ENCODE assay signal across 9 mouse cellular contexts in genomic region chr17:68840572-68840939, GRCm38 (mm10). TPM values are rescaled to one million over a fixed set of nuclear protein-coding genes. Genes with fewer than 3 reads are reported as not detected.
A peak's percentile ranks its signal among the peaks of the same experiment; 100 is the strongest.
DNase-seq lines count a peak whose midpoint lies in the region; ATAC-seq and TF ChIP-seq lines count a peak whose summit lies in the region.
"Had no signal": no experiment of that assay in that cellular context is flagged by ENCODE, and none has a peak within 500 bp of the region (broad histone marks: within the 10 kb centered on the region; RNA-seq: fewer than 3 reads in every experiment).

No protein-coding gene starts in this region.

- H3K9ac ChIP-seq in liver, embryonic 11.5 days (ENCODE audit: low read depth, low read length): no peak overlapping the region
- no peak overlapping the region for H3K9ac ChIP-seq in liver, postnatal 0 days (replicated peaks)
- no peak overlapping the region for H3K9ac ChIP-seq in hindbrain, embryonic 16.5 days (ENCODE audit: low read depth, low read length)
- peak overlapping the region; percentile 72 for H3K9ac ChIP-seq in neural tube, embryonic 14.5 days (replicated peaks; ENCODE audit: low read depth, low read length)

- no peaks in the 10 kb centered on the region for H3K36me3 ChIP-seq in liver, embryonic 11.5 days (ENCODE audit: control insufficient read depth, insufficient read depth, low read length)
- no peaks in the 10 kb centered on the region for H3K36me3 ChIP-seq in liver, postnatal 0 days (replicated peaks; ENCODE audit: insufficient read depth, low read length)
- H3K36me3 ChIP-seq in hindbrain, embryonic 16.5 days (ENCODE audit: control insufficient read depth, insufficient read depth, low read length): no peaks in the 10 kb centered on the region
- no peaks in the 10 kb centered on the region for H3K36me3 ChIP-seq in neural tube, embryonic 14.5 days (ENCODE audit: control insufficient read depth, insufficient read depth, low read length)

- H3K9me3 ChIP-seq in liver, embryonic 11.5 days (ENCODE audit: control insufficient read depth, low read length): no peaks in the 10 kb centered on the region
- H3K9me3 ChIP-seq in liver, postnatal 0 days (ENCODE audit: low read length): no peaks in the 10 kb centered on the region
- H3K9me3 ChIP-seq in hindbrain, embryonic 16.5 days (ENCODE audit: control insufficient read depth, low read length): no peaks in the 10 kb centered on the region
- H3K9me3 ChIP-seq in neural tube, embryonic 14.5 days (ENCODE audit: control insufficient read depth, low read length): no peaks in the 10 kb centered on the region

- peak overlapping the region; percentile 76 for H3K4me2 ChIP-seq in liver, embryonic 11.5 days
- no peak overlapping the region for H3K4me2 ChIP-seq in liver, postnatal 0 days (ENCODE audit: low read depth, low read length)
- peak overlapping the region; percentile 85 for H3K4me2 ChIP-seq in hindbrain, embryonic 16.5 days (ENCODE audit: low read length)
- peak overlapping the region; percentile 99 for H3K4me2 ChIP-seq in neural tube, embryonic 14.5 days (ENCODE audit: low read depth, low read length)

- H3K27me3 ChIP-seq in liver, embryonic 11.5 days (replicated peaks; ENCODE audit: control insufficient read depth, insufficient read depth, low read length): peaks cover 64% of the 10 kb centered on the region
- peaks cover 67% of the 10 kb centered on the region for H3K27me3 ChIP-seq in liver, postnatal 0 days (ENCODE audit: insufficient read depth, low read length)
- H3K27me3 ChIP-seq in hindbrain, embryonic 16.5 days (replicated peaks; ENCODE audit: control insufficient read depth, insufficient read depth, low read length): peaks cover 5% of the 10 kb centered on the region; the same call in 1 of the 2 replicates
- peaks cover 5% of the 10 kb centered on the region for H3K27me3 ChIP-seq in neural tube, embryonic 14.5 days (ENCODE audit: control insufficient read depth, insufficient read depth, low read length)

- no peak overlapping the region for H3K27ac ChIP-seq in liver, embryonic 11.5 days (ENCODE audit: low read depth, low read length)
- H3K27ac ChIP-seq in liver, postnatal 0 days (ENCODE audit: low read depth): no peak overlapping the region
- H3K27ac ChIP-seq in hindbrain, embryonic 16.5 days (ENCODE audit: low read depth, low read length): no peak overlapping the region
- H3K27ac ChIP-seq in neural tube, embryonic 14.5 days (ENCODE audit: low read depth, low read length): no peak overlapping the region

- WGBS in liver, embryonic 11.5 days: 15% methylated on average over 10 of the region's 10 CpGs
- 13% methylated on average over 10 of the region's 10 CpGs for WGBS in liver, postnatal 0 days (ENCODE audit: insufficient replicate concordance)
- WGBS in hindbrain, embryonic 16.5 days: 16% methylated on average over 10 of the region's 10 CpGs
- WGBS in neural tube, embryonic 14.5 days: 14% methylated on average over 10 of the region's 10 CpGs

- no peak for TF ChIP-seq EP300 in liver, postnatal 0 days (IDR thresholded peaks at IDR 0.05; ENCODE audit: low read depth)

- TF ChIP-seq CTCF in liver, postnatal 0 days (IDR thresholded peaks at IDR 0.05; ENCODE audit: low read depth): no peak

- peaks cover 3% of the 10 kb centered on the region; the same call in 1 of the 2 replicates for H3K4me1 ChIP-seq in liver, embryonic 11.5 days (replicated peaks; ENCODE audit: control insufficient read depth, insufficient read depth, low read length)
- peaks cover 5% of the 10 kb centered on the region for H3K4me1 ChIP-seq in liver, postnatal 0 days (ENCODE audit: insufficient read depth)
- H3K4me1 ChIP-seq in hindbrain, embryonic 16.5 days (ENCODE audit: control insufficient read depth, insufficient read depth, low read depth, low read length): peaks cover 24% of the 10 kb centered on the region
- peaks cover 15% of the 10 kb centered on the region for H3K4me1 ChIP-seq in neural tube, embryonic 14.5 days (ENCODE audit: control insufficient read depth, insufficient read depth, low read length)

- no peak for ATAC-seq in liver, embryonic 11.5 days (replicated peaks; ENCODE audit: low FRiP score)
- ATAC-seq in liver, postnatal 0 days: no peak
- ATAC-seq in hindbrain, embryonic 16.5 days: no peak
- ATAC-seq in neural tube, embryonic 14.5 days (ENCODE audit: low read depth): no peak
- no peak for ATAC-seq in activated CD4-positive, CD25-positive, alpha-beta regulatory T cell, adult 4 months

- peak; percentile 7 for DNase-seq in adrenal gland, postnatal 14 days
- no peak for DNase-seq in adrenal gland, postnatal 36 days
- DNase-seq in liver, embryonic 11.5 days (ENCODE audit: low spot score): no peak
- DNase-seq in liver, postnatal 0 days: no peak
- DNase-seq in adrenal gland, postnatal 10 days: no peak
- DNase-seq: kidney, adult 2 months had no signal

- H3K4me3 ChIP-seq in liver, embryonic 11.5 days (ENCODE audit: low read depth, low read length): peak overlapping the region; percentile 50
- H3K4me3 ChIP-seq in liver, postnatal 0 days (ENCODE audit: low read depth, low read length): no peak overlapping the region
- peak overlapping the region; percentile 46 for H3K4me3 ChIP-seq in hindbrain, embryonic 16.5 days (ENCODE audit: low read length)
- peak overlapping the region; percentile 50 for H3K4me3 ChIP-seq in neural tube, embryonic 14.5 days (ENCODE audit: low read depth, low read length)

RNA-seq across cellular contexts. Expression of gene Tmem200c, which starts 14.1 kb away (rescaled TPM):
- 0.70 and 0.90 TPM in 2 replicates for total RNA-seq in adrenal gland, postnatal 14 days (2021)
- under 1 TPM; 0.53 to 0.66 TPM for total RNA-seq in adrenal gland, postnatal 36 days (2021)
- 0.10 and 0.15 TPM in 2 replicates for polyA plus RNA-seq in liver, embryonic 11.5 days (2014; fragmentation: Nextera tagmentation; extraction: Ambion mirVana)
- not detected in 2 replicates for polyA plus RNA-seq in liver, postnatal 0 days (2015; fragmentation: Nextera tagmentation; extraction: Ambion mirVana)
- polyA plus RNA-seq in hindbrain, embryonic 16.5 days (2015; fragmentation: Nextera tagmentation; extraction: Ambion mirVana): 2.3 and 2.5 TPM in 2 replicates
- 3.3 and 4.0 TPM in 2 replicates for polyA plus RNA-seq in neural tube, embryonic 14.5 days (2014; fragmentation: Nextera tagmentation; extraction: Ambion mirVana)
- total RNA-seq in adrenal gland, postnatal 10 days (2021): under 1 TPM; 0.78 to 0.94 TPM
- polyA plus RNA-seq in activated CD4-positive, CD25-positive, alpha-beta regulatory T cell, adult 4 months (2017; shearing (Covaris generic)): not detected
